Mouse (Mus musculus): ENCODE results near the gene Tpt1. TPM values are rescaled to one million over a fixed set of nuclear protein-coding genes. Genes with fewer than 3 reads are reported as not detected.
A peak's percentile ranks its signal among the peaks of the same experiment; 100 is the strongest.
"Not testable (repeated sequence)": the region's sequence is repeated elsewhere in the genome, so short reads cannot be mapped to it uniquely, and the experiment has no call there.

Gene Tpt1
- total RNA-seq, 2 experiments from 2014 or later, result 3,630 to 4,350 TPM

DNA sequence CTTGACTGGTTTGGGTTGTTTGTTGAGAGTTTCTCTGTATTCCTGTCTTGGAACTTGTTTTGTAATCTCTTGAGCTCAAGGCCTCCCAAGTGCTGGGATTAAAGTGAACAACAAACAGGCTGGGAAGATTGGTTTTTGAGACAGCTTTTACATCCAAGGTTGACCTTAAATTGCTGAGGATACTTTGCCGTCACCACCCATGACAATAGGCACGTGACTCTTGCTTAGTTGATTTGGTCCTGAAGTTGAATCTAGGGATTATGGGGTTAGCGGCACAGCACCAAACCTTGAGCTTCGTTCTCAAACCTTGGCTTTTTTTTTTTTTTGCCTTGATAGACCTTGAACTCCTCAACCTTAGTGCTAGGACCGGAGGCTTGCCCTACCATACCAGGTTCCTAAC is 4.3 kb downstream of the Tpt1 start:
- Histone ChIP-seq H3K27ac (no peak overlapping the region), H3K4me3 (no peak overlapping the region)
- TF ChIP-seq CTCF (IDR thresholded peaks at IDR 0.05), result no peak
- DNase-seq, result no peak
- intact Hi-C loops (cut with DNase I), result no loop called here

DNA sequence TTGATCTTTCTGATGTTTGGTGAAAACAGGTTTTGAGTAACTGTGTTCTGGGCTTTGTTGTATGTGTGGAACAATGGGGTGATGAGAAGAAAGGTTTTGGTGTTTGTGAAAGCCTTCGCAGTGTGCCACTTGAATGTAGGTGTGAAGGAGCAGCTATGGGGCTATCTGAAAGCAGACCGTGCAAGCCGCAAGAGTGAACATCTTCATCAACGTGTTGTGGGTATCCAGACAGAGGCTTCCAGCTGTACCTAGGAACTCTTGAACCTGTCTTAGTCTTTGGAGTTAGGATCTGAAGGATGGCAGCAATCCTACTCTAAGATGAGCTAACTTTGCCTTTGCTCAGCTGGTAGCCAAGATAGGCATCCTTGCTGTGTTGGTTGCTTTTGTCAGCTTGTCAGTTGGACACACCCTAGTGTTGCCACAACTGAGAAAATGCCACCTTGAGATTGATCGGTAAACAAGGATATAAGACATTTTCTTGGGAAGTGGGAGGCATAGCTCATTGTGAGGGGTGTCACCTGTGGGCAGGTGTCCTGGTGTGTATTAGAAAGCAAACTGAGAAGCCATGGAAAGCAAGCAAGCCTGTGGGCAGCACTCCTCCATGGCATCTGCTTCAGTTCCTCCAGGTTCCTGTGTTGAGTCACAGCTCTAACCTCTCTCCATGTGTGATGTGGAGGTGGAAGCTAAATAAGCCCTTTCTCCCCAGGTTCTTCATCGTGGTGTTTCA is 5.1 kb downstream of the Tpt1 start:
- DNase-seq, result no peak
- intact Hi-C loops (cut with DNase I), result no loop called here
- no peak overlapping the region for H3K27ac ChIP-seq
- no peak for TF ChIP-seq CTCF (IDR thresholded peaks at IDR 0.05)
- H3K4me3 ChIP-seq, result no peak overlapping the region

DNA sequence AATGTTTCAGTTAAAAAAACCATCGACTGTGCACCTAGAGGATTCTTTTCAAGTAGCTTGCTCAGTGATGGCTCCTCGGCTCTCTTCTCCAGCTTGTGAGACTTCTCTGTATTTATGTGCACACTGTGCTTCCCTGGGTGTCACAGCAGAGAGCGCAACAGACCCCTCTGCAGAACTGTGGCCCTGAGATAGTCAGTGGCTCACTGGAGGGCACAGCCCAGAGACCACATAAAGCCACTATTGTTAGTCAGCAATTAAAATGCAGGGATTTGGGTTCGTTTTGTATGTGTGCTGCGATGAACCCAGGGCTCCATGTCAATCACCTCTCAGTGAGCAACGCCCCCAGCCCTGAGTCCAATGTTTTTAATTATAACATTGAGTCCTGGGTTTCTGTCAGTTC is 5.9 kb downstream of the Tpt1 start:
- intact Hi-C loops (cut with DNase I), result no loop called here
- Histone ChIP-seq H3K4me3 (no peak overlapping the region), H3K27ac (no peak overlapping the region)
- TF ChIP-seq CTCF (IDR thresholded peaks at IDR 0.05), result no peak
- DNase-seq, result no peak

DNA sequence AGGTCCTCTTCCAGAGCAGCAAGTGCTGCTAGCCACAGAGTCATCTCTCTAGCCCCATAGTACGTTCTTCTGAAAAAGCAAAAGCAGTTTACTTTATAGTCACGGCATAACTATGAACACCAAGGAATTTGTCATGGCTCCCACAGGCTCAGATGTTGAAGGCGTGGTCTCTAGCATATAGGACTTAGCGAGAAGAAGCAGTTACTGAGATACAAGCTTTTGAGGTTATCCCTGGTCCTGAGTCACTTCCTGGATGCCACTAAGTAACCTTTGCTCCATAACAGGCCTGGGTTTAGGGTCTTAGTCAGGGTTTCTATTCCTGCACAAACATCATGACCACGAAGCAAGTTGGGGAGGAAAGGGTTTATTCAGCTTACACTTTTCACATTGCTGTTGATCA is 7.1 kb downstream of the Tpt1 start:
- DNase-seq, result no peak
- Histone ChIP-seq H3K27ac (no peak overlapping the region), H3K4me3 (no peak overlapping the region)
- no peak for TF ChIP-seq CTCF (IDR thresholded peaks at IDR 0.05)
- intact Hi-C loops (cut with DNase I), result no loop called here

DNA sequence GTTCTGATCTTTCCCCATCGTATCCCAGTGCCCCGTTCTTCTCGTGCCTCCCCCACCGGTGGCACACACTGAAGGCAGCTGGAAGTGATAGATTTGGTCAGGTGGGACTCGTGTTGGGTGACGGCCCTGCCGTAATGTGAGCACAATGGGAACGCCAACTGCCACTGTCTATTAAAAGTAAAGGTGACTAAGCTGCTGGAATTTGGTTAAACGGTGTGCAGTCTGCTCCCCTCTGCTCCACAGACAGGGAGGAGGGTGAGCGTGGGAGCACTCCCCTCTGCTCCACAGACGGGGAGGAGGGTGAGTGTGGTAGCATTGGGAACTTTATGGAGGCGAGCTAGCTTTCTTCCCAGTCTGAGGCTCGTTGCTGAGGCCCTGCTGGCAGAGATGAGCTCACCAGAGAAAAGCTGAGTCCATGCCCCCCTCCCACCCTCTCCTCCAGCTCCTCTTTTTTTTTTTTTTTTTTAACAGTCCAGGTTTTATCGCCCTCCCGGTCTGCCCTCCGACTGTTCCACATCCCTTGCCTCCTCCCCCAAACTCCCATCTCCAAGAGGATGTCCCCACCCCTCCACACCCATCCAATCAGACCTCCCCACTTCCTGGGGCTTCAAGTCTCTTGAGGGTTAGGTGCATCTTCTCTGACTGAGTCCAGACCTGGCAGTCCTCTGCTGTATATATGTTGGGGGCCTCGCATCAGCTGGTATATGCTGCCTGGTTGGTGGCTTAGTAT is 10.5 kb downstream of the Tpt1 start:
- DNase-seq, result peak; percentile 62
- Histone ChIP-seq H3K27ac (peak overlapping the region; percentile 74), H3K4me3 (peak overlapping the region; percentile 40)
- TF ChIP-seq CTCF (IDR thresholded peaks at IDR 0.05), result no peak
- intact Hi-C loops (cut with DNase I), result no loop called here

DNA sequence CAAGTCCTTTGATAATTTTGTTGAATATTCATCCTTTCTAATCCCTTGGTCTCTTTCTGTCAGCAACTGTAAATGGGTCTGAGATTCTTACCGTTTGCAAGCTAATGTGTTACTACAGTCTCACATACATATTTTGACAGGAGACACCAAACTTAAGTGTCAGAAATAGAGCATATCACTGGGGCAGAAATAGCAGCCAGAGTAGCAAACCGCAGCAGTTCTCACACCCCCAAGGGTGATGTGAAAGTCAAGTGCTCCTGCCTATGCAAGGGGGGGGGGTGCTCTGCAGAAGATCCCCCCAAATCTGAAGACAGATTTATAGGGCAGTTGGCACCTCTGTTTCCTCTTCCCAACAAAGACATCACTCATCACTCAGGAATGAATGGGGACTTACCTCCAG is 13.3 kb downstream of the Tpt1 start:
- TF ChIP-seq CTCF (IDR thresholded peaks at IDR 0.05), result no peak
- no peak for DNase-seq
- intact Hi-C loops (cut with DNase I), result no loop called here
- Histone ChIP-seq H3K27ac (no peak overlapping the region; the same call in 1 of the 2 replicates), H3K4me3 (no peak overlapping the region)

DNA sequence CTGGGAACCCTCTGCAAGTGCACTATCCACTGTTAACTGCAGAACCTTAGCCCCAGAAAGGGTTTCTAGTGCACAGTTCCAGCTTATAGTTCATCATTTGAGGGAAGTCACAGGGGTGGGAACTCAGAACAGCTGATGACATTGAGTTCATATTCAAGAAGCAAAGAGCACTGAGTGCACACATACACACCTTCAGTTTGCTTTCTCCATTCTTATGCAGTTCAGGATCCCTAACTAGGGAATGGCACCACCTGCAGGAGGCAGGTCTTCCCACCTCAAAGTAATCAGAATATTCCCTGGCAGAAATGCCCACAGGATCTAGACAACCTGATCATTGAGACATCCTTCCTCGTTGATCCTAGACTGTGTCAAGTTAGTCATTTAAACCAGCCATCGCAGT is 14.7 kb downstream of the Tpt1 start:
- DNase-seq, result no peak
- peak; percentile 6; the same call in 1 of the 2 replicates for TF ChIP-seq CTCF (IDR thresholded peaks at IDR 0.05)
- intact Hi-C loops (cut with DNase I), result no loop called here
- Histone ChIP-seq H3K4me3 (no peak overlapping the region), H3K27ac (no peak overlapping the region)

DNA sequence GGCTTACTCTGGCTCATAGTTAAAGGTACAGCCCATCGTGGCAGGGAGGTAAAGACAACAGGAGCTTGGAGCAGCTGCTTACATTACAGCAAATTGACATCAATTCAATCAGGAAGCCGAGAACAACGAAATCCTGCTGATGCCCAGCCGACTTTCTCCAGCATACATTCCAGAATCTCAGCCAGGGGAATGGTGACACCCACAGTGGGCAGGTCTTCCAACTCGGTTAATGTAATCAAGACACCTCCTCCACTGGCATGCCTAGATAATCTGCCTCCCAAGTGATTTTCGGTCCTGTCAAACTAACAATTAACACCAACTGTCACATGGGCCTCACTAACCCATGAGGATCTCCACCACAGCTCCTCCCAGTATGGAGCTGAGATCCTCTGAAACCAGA is 17.8 kb downstream of the Tpt1 start:
- Histone ChIP-seq H3K4me3 (no peak overlapping the region), H3K27ac (peak overlapping the region; percentile 82)
- no peak for TF ChIP-seq CTCF (IDR thresholded peaks at IDR 0.05)
- DNase-seq, result no peak
- intact Hi-C loops (cut with DNase I), result no loop called here

DNA sequence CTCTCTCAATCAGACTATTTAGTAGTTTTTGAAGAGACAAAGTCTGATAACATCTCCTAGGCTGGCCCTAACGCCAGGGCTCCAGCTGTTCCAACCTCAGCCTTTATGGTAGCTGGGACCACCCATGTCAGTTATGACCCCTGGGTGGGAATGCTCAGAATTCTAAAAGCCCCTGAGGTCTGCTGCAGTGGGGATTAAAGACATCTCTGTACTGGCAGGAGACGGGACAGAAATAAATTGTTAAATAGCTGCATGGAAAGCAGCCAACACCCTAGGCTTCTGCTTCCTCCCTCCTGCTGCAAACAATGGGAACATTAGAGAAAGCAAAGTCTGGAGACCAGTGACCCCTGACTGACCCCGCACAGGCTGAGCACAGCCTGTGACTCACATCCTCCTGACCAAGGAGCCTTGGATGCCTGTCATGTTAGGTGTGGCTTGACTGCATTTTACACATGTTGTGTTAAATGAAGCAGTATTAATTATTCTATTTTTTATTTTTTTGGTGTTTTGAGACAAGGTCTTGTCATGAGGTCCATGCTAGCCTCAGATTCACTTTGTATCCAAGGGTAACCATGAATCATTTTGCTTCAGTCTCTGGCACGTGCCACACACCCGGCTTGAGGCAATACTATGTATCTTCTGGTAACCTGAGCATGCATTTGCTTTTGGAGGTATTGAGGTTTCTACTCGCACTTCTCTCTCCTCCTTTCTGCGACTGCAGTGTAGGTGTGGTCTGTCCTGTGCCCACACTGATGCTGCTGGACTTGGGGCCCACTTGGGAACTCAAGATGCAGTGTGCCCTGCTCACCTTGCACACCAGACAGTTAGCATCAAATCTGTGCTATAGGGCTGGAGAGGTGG is 18.9 kb downstream of the Tpt1 start:
- peak; percentile 80 for DNase-seq
- Histone ChIP-seq H3K27ac (peak overlapping the region; percentile 82), H3K4me3 (peak overlapping the region; percentile 38)
- no peak for TF ChIP-seq CTCF (IDR thresholded peaks at IDR 0.05)
- intact Hi-C loops (cut with DNase I), result no loop called here

DNA sequence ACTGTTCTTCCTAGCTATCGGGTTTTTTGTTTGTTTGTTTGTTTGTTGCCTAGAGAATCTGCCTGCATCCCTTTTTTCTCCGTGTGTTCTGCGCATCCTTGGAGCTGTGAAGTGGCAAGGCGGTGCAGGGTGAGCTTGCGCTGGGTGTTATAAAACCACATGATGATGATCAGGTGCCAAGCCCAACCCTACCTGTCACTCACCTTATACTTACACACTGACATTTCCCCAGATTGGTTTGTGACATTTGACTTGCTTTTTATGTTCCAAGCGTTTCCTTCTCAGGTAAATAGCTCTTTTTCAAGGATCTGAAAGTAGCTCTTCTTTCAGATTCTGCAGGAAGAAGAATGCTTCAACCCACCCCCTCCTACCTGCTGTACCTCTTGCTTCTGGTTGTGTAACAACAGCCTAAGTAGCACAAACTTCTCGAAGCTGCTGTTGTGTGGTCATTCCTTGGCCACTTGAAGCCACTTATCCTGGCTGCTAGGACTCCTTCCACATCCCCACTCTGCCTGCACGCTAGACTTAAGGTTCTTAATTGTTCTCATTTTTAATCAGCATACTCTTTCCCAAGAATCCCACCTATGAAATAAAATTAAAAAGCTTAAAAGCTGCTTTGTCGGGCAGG is 21.9 kb downstream of the Tpt1 start:
- intact Hi-C loops (cut with DNase I), result no loop called here
- Histone ChIP-seq H3K4me3 (no peak overlapping the region), H3K27ac (no peak overlapping the region)
- TF ChIP-seq CTCF (IDR thresholded peaks at IDR 0.05), result no peak
- no peak for DNase-seq

DNA sequence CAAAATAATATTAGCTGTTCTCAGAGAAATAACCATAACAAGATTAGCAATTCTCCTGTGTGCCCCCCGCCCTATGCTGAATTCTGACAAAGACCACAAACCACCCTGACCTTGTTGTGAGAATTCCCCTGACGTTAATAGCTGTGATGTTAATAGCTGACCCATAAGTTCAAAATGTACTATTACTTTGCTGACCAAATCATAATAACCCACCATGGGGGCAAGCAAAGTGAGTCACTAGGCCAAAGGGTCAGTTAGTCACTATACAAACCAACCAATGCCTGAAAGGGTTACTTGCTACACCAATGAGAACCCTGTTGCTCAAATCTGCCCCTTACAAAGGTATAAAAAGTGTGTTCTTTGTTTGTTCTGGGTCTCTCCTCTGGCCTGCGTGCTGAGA is 23.1 kb downstream of the Tpt1 start:
- H3K27ac ChIP-seq; intact Hi-C loops (cut with DNase I); H3K4me3 ChIP-seq; DNase-seq: not testable (repeated sequence)

DNA sequence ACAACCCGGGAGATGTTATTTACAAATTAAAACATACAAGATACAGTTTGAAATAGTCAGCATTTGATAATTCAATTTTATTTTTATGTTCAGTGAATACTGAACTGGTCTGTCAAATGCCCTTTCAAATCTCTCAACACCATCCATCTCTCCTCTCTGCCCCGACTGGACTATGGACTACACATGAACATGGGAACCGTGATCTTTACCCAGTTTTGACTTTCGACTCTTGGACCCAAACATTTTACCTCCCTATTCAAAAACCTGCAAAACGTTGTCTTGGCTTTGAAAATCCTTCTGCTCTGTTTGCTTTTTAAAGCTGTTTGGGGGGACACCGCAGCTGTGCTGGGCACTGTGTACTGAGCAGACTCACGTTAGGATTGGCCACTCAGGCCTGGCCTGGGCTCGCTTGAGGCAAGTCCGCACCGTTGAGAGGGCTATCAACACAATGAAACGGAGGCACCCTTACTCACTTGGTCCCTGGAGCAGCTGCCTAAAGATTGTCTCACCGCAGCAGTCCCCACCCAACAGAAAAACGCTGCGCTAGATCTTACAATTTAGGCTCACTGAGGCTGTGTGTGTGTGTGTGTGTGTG is 25.0 kb downstream of the Tpt1 start:
- H3K4me3 ChIP-seq, result no peak overlapping the region
- intact Hi-C loops (cut with DNase I), result loop anchor here (10.0 kb wide), 1 partner anchor 605 kb away; no protein-coding TSS in a partner anchor
- no peak for DNase-seq
- TF ChIP-seq CTCF (IDR thresholded peaks at IDR 0.05), result no peak
- no peak overlapping the region for H3K27ac ChIP-seq

Measured in gastrocnemius, adult 2 months (tissue).